Mouse (Mus musculus): Measurements from ENCODE around the gene Olfr8. TPM values are rescaled to one million over a fixed set of nuclear protein-coding genes. Genes with fewer than 3 reads are reported as not detected.
"Not testable (repeated sequence)": the region's sequence is repeated elsewhere in the genome, so short reads cannot be mapped to it uniquely, and the experiment has no call there.

The Olfr8 gene
- polyA plus RNA-seq (2012; fragmentation: generic; extraction: Trizol), result not detected
- long read RNA-seq, experiment 1, result 0 reads
- long read RNA-seq, experiment 2, result 0 reads

DNA sequence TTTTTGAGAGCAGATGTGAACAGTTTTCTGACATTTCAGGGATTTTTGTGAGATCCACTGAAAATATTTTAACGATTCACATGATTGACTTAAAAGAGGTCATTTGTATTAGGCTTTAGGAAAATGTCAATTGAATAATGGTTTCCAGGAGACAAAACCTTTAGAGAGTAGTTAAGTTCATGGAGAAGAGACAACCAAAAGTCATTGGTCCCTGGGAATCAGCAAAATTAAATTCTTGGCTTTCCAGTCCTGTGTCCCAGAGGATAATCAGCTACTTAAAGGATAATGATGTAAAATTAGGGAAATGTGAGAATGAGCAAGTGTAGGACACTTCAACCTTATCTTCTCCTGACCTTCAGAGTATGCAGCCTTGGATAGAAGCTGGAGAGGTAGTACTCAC, at the start of gene Olfr8:
TSS of gene Olfr8 (plus strand) at position 301 of the 400 bp plus-strand sequence.
- not testable (repeated sequence) for H3K4me3 ChIP-seq (ENCODE audit: insufficient read depth, poor library complexity, severe bottlenecking); H3ac ChIP-seq (ENCODE audit: control insufficient read depth, insufficient read length, low read depth); H3K36me3 ChIP-seq (ENCODE audit: control insufficient read depth, insufficient read depth); H3K27me3 ChIP-seq (ENCODE audit: control insufficient read depth, insufficient read depth, insufficient read length); H3K79me2 ChIP-seq (ENCODE audit: control insufficient read depth, insufficient read depth); H3K79me3 ChIP-seq (ENCODE audit: low read depth)

DNA sequence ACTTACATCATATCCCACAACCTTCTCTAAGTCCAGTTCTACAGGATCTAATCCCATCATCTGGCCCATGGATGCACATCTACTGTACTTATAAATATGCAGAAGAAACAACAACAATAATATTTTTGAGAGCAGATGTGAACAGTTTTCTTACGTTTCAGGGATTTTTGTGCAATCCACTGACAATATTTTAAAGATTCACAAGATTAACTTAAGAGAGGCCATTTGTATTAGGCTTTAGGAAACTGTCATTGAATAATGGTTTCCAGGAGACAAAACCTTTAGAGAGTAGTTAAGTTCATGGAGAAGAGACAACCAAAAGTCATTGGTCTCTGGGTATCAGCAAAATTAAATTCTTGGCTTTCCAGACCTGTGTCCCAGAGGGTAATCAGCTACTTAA, 37.6 kb upstream of the Olfr8 start, which contains the start of gene Olfr1354:
TSS of gene Olfr1354 (plus strand) at position 301 of the 400 bp plus-strand sequence.
- not testable (repeated sequence) for H3K4me3 ChIP-seq (ENCODE audit: insufficient read depth, poor library complexity, severe bottlenecking); H3ac ChIP-seq (ENCODE audit: control insufficient read depth, insufficient read length, low read depth); H3K79me2 ChIP-seq (ENCODE audit: control insufficient read depth, insufficient read depth); H3K79me3 ChIP-seq (ENCODE audit: low read depth); H3K36me3 ChIP-seq (ENCODE audit: control insufficient read depth, insufficient read depth); H3K27me3 ChIP-seq (ENCODE audit: control insufficient read depth, insufficient read depth, insufficient read length)

DNA sequence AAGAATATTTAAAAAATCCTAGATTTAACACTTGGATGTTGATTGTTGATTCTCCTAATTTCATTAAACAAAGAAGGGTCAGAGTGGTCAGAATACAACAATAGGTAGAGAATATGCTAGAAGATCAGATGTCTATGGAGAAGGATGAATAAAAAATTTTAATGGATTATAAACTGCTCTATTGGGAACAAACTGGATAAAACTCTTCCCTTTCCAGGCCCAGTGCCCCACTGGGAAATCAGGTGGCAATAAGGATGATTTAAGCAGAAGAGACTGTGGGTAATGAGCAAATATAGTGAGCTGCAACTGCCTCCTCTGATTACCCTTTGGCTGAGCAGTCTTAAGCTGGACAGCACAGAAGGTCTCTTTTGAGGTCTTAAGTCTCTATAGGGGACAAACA, 12.6 kb downstream of the Olfr8 start, which contains the start of gene Olfr1353:
TSS of gene Olfr1353 (plus strand) at position 301 of the 400 bp plus-strand sequence.
- H3K4me3 ChIP-seq (ENCODE audit: insufficient read depth, poor library complexity, severe bottlenecking); H3K79me2 ChIP-seq (ENCODE audit: control insufficient read depth, insufficient read depth); H3K79me3 ChIP-seq (ENCODE audit: low read depth); H3K27me3 ChIP-seq (ENCODE audit: control insufficient read depth, insufficient read depth, insufficient read length); H3K36me3 ChIP-seq (ENCODE audit: control insufficient read depth, insufficient read depth); H3ac ChIP-seq (ENCODE audit: control insufficient read depth, insufficient read length, low read depth): not testable (repeated sequence)

DNA sequence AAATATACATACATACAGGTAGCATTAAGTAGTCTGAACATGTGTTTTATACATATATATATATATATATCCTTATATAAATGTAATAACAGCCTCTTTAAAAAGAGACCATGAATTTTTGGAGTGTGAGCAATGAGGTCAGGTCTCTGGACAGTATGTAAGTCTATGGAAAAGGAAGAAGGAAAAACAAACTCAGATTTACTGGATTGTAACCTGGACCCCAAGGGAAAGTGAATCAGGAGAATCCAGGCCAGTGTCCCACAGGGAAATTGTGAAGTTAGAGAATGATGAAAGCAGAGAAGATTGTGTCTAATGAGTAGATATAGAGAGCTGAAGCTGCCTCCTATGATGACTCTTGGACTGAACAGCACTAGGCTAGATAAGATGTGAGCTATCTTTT, 30.3 kb downstream of the Olfr8 start, which contains the start of gene Olfr1352:
TSS of gene Olfr1352 (plus strand) at position 301 of the 400 bp plus-strand sequence.
- Histone ChIP-seq H3ac (ENCODE audit: control insufficient read depth, insufficient read length, low read depth) (no peak within 1 kb of the TSS), H3K79me3 (ENCODE audit: low read depth) (no peaks in the 10 kb centered on the region), H3K79me2 (ENCODE audit: control insufficient read depth, insufficient read depth) (no peaks in the 10 kb centered on the region), H3K27me3 (ENCODE audit: control insufficient read depth, insufficient read depth, insufficient read length) (no peaks in the 10 kb centered on the region), H3K36me3 (ENCODE audit: control insufficient read depth, insufficient read depth) (no peaks in the 10 kb centered on the region), H3K4me3 (ENCODE audit: insufficient read depth, poor library complexity, severe bottlenecking) (no peak within 1 kb of the TSS)
- no peak for TF ChIP-seq USF1 (IDR thresholded peaks at IDR 0.05; ENCODE audit: low read depth)
- no peak for TF ChIP-seq CEBPB (IDR thresholded peaks at IDR 0.05; ENCODE audit: low read depth)
- TF ChIP-seq FOSL1 (IDR thresholded peaks at IDR 0.05; ENCODE audit: insufficient read depth, low read length, poor library complexity, severe bottlenecking), result no peak
- TF ChIP-seq CTCF (IDR thresholded peaks at IDR 0.05; ENCODE audit: control insufficient read depth, insufficient read depth, insufficient read length), result no peak
- TF ChIP-seq MAX (IDR thresholded peaks at IDR 0.05), result no peak
- TF ChIP-seq MYOG (IDR thresholded peaks at IDR 0.05; ENCODE audit: control insufficient read depth, extremely low read depth, insufficient read length), result no peak
- no peak for TF ChIP-seq MYOD1 (IDR thresholded peaks at IDR 0.05; ENCODE audit: control insufficient read depth, insufficient read length, low read depth)

Other genes with a start within 250 kb of the Olfr8 start
- not detected for gene Casp14, start 232.3 kb upstream of the Olfr8 start, polyA plus RNA-seq (2012; fragmentation: generic; extraction: Trizol)
- gene Ccdc105, start 197.6 kb upstream of the Olfr8 start, polyA plus RNA-seq (2012; fragmentation: generic; extraction: Trizol), result not detected
- not detected for gene Slc1a6, start 170.1 kb upstream of the Olfr8 start, polyA plus RNA-seq (2012; fragmentation: generic; extraction: Trizol)
- gene Olfr1356, start 98.5 kb upstream of the Olfr8 start, polyA plus RNA-seq (2012; fragmentation: generic; extraction: Trizol), result not detected
- not detected for gene Olfr1355, start 75.1 kb upstream of the Olfr8 start, polyA plus RNA-seq (2012; fragmentation: generic; extraction: Trizol)
- not detected for gene Olfr1354, start 37.5 kb upstream of the Olfr8 start, polyA plus RNA-seq (2012; fragmentation: generic; extraction: Trizol)
- not detected for gene Olfr1353, start 12.7 kb downstream of the Olfr8 start, polyA plus RNA-seq (2012; fragmentation: generic; extraction: Trizol)
- not detected for gene Olfr1352, start 30.4 kb downstream of the Olfr8 start, polyA plus RNA-seq (2012; fragmentation: generic; extraction: Trizol)
- gene Olfr1351, start 61.8 kb downstream of the Olfr8 start, polyA plus RNA-seq (2012; fragmentation: generic; extraction: Trizol), result not detected
- not detected for gene Olfr57, start 78.1 kb downstream of the Olfr8 start, polyA plus RNA-seq (2012; fragmentation: generic; extraction: Trizol)
- 1.7 TPM for gene 2610008E11Rik, start 147.0 kb downstream of the Olfr8 start, polyA plus RNA-seq (2012; fragmentation: generic; extraction: Trizol)
- not detected for gene Vmn2r80, start 198.1 kb downstream of the Olfr8 start, polyA plus RNA-seq (2012; fragmentation: generic; extraction: Trizol)

All from C2C12 (cell line).